Mouse (Mus musculus) ovary, postnatal 36 days (tissue): ENCODE measurements around the gene Chd1l.

Experiments used
- DNase-seq: peaks from one replicate; pipeline ENCODE4 v3.0.0; 2022; ENCODE audit warnings: low spot score, mixed read lengths

Gene Chd1l

GRCm38 (mm10) chr3:97524835-97525234 lies 85.2 kb downstream of the Chd1l start:
- DNase-seq: no peak

GRCm38 (mm10) chr3:97521946-97522731 lies 87.9 kb downstream of the Chd1l start:
- no peak for DNase-seq

GRCm38 (mm10) chr3:97519883-97520282 lies 90.1 kb downstream of the Chd1l start:
- no peak for DNase-seq

GRCm38 (mm10) chr3:97512296-97512695 lies 97.7 kb downstream of the Chd1l start:
- no peak for DNase-seq
